Mouse (Mus musculus) cerebellum, adult 8-10 months (tissue): ENCODE measurements around the gene Gm20388.
"Not testable (repeated sequence)": the region's sequence is repeated elsewhere in the genome, so short reads cannot be mapped to it uniquely, and the experiment has no call there.

Experiments used
- DNase-seq: peaks from one replicate; pipeline ENCODE4 v3.0.0; 2022

The Gm20388 gene

DNA sequence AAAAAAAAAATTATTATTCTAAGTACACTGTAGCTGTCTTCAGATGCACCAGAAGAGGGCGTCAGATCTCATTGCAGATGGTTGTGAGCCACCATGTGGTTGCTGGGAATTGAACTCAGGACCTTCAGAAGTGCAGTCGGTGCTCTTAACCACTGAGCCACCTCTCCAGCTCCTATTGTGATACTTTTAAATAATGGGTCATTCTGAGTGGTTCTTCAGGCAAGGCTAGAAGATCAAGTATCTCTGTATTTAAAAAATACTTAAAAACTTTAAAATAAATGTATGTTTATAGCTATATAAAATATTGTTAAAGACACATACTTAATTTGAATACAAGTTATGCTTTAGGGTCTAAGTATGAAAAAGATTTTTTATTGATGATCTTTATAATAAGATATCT lies 4115.6 kb downstream of the Gm20388 start:
- DNase-seq: not testable (repeated sequence)

DNA sequence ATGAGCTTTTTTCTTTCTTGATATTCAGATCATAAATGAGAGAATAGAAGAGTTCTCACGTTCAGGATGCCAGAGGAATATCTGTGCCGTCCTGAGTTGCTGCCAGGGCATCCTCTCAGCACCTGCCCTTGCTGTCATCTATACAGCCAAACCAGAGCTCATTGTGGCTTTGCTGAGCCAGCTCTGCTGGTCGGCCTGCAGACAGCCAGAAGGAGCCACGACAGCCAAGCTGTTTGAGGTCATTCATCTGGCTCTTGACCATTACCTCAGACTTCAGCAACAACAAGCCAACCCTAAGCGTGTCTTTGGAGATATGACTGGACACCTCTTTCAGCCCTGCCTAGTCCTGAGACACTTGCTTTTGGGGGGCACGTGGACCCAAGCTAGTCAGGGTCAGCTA lies 4117.2 kb downstream of the Gm20388 start:
- DNase-seq: peak; percentile 38

DNA sequence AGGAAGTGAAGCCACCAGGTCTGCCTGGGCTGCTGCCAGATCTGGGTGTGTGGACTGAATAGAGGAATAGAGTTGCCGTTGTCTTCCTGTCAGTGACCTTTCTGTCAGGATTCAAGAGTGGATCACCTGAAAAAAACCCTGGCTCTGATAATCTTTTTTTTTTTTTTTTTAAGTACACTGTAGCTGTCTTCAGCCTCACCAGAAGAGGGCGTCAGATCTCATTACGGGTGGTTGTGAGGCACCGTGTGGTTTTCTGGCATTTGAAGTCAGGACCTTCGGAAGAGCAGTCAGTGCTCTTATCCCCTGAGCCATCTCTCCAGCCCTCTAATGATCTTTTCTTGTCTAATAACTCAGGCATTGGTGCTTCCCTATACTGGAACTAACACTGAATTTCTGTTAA lies 4122.8 kb downstream of the Gm20388 start:
- no peak for DNase-seq

DNA sequence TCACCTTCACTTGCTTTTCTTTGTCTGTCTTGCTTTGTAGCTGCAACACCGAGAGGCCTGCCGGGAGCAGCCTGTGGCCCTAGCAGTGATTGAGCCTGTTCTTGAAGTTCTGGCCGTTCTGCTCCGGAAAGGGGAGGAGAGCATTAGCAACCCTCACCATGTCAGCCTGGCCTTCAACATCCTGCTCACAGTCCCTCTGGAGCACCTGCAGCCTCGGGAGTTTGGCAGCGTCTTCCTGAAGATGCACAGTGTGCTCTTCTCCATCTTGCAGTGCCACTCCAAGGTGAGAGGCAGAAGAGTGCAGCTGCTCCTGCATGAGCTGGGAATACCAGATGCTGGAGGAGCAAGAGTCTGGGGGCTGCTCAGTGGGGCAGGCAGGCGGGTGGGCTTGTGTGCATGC lies 4127.5 kb downstream of the Gm20388 start:
- no peak for DNase-seq

DNA sequence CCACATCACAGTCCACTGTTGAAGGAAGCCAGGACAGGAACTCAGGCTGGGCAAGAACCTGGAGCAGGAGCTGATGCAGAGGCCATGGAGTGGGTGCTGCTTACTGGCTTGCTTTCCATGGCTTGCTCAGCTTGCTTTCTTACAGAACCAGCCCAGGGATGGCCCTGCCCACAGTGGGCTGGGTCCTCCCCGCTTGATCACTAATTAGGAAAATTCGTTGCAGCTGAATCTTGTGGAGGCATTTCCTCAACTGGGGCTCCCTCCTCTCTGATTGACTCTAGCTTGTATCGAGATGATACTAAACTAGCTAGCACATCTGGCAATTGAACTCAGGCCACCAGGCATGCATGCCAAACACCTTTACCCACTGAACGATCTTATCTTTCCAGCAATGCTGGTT lies 4128.7 kb downstream of the Gm20388 start:
- DNase-seq: no peak

DNA sequence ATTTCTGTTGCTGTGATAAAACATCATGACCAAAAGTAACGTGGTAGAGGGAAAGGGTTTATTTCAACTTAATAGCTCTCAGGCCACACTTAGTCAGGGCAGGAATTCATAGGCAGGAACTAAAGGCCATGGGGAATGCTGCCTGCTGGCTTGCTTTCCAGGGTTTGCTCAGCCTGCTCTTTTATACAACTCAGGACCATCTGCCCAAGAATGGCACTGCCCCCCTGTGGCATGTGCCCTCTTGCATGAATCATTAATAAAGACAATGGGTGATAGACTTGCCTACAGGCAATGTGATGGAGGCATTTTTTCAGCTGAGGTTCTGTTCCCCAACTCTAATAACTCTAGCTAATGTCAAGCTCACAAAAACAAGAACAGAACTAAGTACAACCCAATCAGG lies 4131.6 kb downstream of the Gm20388 start:
- no peak for DNase-seq

DNA sequence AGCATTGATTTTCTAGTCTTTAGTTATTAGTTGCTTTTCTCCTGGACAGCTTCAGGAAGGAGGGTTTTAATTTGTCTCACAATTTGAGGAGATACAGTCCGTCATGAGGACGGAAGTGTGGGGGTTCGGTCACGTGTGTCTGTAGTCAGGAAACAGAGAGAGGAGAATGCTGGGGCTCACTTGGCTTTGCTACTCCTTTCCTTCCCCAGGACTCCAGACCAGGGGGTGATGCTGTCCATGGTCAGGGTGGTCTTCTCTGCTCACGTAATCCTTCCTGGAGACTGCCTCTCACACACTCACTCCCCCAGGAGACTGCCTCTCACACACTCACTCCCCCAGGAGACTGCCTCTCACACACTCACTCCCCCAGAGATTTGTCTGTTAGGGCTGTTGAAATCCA lies 4133.8 kb downstream of the Gm20388 start:
- no peak for DNase-seq

DNA sequence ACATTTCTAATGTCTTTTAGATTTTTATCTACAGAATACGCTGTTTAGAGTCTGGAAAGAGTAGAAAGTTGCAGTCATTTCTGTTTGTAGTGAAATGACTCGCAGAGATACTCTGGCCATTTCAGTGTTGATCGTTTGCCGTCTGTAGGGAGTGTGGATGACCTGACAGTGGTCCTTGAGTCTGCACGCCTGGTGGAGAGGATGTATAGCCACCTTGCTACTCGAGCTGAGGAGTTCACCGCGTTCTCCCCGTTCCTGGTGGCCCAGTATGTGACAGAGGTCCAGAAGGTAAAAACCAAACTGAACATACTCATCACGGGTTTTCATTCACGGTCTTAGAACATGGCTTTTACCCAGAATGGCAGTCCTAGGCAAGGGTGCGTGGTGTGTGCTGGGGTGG lies 4134.3 kb downstream of the Gm20388 start:
- DNase-seq: no peak

DNA sequence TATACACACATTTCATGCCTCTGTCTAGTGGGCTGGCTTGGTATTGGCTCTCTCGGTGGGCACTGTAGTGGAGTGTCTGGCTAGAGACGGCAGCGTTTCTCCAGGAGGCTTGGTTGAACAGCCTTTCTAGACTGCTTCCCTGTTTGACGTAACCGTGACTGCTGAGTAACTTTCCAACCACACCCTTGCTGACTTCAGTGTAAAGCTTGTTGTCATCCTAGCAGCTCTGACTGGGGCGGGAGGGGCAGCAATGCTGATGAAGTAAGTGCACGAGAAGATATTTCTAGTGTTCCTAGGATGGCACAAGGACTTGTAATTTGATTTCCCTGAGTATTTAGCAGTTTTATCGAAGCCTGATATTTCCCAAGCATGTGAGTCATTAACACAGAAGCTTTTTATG lies 4135.2 kb downstream of the Gm20388 start:
- DNase-seq: no peak

DNA sequence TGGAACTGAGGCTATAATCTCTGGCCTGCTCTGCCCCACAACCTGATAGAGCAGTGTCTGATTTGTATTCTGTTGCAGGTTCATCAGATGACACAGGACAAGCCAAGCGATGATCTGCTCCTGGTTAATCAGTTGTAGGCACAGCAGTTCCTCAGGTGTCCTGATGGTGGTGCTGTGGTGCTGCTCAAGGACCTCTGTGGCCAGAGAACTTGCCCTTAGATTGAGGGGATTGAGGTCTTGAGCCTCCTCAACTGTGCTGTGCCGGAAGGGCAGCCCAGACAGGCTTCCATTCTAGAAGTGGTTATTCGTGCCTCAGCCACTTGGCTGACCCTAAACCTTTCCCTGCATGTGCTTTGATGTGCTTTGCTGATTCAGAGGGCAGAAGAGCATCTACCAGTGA lies 4141.5 kb downstream of the Gm20388 start:
- DNase-seq: peak; percentile 75

DNA sequence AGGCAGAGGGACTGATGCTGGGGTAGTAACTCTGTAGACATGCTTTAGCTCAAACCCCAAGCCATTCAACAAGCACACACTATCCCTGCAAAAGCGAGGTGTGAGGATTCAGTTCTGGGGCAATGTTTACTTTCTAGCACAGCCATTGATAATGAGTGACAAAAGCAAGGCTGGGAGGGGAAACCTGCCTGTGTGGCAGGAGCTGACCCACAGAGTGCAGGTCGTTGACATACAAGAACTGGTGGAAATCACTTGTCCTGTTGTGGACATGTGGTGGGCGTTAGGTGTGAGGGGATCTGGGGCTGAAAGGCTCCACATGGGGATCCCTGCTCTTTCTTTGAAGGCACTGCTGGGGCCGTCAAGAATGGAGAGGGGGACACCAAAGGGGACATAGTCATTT lies 4141.9 kb downstream of the Gm20388 start:
- DNase-seq: no peak

DNA sequence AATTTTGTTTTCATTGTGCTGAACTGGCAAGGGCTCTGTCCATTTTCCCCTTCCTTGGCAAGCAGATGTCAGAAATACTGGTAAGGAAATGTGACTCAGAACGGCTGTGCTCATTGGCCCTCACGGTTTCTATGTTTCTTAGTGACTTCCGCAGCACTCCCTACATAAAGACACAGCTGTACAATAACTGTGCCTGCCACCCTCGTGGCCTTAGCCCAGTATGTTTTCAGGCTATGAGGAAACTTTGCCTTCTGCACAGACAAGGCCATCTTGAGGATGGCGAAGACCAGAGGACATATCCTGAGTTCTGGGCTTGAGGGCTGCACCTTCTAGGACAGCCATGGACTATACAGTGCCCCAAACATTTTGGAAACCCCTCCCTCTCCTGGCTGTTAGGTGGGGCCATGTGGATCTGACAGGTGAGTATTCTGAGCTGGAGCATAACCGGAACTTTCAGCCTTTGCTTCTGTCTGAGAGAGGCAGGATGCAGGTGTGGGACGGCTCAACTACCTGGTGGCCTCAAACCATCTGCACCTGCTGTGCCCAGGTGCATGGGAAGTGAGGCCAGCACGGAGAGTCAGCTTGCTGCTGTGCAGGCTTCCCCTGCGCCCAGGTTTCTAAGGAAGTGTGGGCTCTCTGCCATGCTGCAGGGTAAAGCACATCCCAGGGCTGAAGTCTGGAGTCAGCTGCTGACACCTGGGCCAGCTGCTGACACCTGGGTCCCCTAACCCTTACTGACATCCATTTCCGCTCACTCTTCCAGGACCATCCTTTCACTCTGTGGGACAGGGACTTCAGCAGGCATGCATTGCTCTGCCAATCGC lies 4146.4 kb downstream of the Gm20388 start:
- no peak for DNase-seq

DNA sequence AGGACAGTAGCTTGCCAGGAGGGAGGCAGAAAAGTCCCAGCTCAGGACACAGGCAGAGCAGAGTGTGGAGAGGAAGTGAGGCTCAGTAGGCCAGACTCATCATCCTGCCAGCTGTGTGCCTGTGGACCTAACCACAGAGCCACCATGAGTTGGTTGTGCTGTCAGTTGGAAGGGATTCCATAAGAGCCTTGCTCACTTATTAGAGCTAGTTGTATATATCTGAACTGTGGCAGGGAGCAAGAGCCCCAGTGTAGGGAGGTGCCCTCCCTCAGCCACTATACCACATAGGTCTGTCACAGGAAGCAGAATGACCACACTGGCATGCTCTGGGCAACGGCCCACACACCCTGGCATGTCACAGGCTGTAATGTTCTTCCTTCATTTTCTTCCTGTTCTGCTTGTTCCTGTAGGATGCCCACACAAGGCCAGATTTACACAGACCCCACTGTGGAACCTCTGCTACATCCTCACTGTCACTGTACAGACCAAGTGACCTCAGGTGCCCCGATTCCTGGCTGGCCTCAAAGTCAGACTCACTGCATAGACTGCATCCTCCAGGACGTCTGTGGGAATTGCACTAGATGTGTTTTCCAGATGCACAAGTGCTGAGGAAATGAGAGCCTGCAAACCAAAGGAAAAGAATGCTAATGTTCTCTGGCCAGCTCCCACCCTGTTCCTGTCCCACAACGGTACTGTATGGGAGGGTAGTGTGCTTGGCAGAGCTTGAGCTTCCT lies 4155.9 kb downstream of the Gm20388 start:
- DNase-seq: no peak

DNA sequence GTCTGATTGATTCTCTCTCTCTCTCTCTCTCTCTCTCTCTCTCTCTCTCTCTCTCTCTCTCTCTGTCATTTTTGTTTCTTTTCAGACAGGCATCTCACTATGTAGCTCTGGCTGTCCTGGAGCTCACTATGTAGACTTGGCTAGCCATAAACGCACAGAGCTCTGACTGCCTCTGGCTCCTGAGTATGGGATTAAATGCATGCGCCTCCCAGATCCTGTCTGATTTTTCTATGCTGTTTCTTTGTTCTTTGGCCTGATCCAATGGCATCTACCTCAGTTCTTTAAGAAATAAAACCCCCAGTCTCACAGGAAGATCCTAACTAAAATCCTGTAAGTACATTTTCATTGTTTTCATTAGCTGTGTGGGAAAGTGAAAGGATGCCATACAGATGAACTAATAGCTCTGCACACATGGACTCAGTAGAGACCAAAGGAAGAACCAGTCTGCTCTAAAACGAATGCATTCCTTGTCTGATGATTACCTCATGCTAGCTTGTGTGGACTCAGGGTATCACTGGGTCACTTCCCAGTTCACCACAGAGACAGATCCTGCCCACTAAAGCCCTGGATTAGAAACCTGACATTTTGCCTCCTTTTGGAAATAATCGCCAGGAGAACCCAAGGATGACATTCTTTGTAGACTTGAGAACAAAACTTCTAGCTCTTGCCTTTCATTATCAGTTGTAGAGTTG lies 4156.6 kb downstream of the Gm20388 start:
- DNase-seq: no peak

DNA sequence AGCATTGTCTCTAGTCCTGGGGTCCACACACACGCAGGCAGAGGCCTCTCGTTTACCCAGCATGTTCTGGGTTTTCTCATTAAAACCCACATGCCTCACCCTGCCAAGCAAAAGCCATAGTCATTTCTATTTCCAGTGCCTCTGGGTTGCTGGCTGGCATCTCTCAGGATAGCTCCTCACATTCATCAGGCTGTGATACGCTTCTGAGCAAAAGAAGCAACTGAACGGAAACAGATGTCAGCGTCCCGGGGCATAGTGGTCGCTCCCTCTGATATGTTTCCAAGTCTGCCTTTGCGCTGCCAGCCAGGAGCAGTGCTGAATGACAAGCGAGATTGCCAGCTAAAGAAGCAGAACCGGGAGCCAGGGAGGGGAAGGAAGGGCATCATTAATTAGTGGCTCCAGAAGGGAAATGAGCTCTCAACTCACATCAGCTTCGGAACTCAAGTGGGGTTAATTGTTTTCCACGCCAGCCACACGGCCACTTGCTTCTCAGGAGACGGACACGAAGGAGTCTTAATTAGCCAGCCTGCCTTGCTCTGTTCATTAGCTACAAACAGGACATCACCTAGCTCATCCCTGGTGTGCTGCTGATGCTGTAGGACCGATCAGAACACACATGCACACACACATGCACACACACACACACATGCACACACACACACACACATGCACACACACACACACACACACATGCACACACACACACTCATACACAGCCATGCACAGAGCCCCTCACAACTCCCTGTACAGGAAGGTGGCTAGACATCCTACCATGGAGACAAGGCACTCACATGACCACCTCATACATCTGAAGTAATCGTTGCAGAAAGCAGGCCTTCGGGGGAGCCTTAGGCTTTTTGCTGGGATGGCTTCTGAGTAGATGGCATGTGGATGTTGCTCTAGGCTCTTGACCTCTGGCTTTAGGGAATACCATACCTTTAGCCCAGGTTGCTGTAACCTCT lies 4160.0 kb downstream of the Gm20388 start:
- no peak for DNase-seq

DNA sequence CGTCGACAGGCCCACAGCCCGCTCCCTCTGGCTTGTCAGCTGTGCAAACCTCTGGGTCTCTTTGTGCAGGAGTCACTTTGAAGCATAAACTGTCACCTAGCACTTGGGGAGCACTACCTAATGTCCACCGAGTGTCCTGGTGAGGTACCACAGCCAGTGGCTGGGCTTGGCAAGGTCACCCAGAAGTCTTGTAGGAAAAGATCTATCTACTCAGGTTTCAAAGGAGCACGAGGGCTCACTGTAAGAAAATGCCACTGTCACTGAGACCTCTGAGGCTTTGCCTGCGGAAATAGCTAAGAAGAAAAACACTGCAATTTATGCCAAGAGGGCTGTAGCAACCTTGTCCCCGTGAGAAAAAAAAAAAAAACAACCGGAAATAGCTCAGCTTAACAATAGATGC lies 4165.3 kb downstream of the Gm20388 start:
- no peak for DNase-seq

DNA sequence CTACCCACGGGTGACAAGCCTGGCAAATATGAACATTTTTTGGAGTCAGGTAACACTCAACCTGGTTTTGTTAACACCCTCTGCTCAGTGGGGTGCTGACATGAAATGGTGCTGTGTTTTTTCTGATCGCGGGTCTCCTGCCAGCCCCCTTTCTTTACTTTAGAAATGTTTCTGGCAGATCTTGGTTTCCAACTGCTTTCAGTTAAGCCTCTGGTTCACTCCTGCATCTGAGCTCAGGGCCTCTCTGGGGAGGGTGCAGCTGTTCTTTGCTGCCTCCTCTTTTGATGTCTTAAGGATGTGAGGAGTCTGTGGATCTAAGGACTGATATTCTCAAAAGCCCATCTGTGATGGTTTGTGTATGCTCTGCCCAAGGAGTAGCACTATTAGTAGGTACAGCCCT lies 4165.8 kb downstream of the Gm20388 start:
- no peak for DNase-seq

DNA sequence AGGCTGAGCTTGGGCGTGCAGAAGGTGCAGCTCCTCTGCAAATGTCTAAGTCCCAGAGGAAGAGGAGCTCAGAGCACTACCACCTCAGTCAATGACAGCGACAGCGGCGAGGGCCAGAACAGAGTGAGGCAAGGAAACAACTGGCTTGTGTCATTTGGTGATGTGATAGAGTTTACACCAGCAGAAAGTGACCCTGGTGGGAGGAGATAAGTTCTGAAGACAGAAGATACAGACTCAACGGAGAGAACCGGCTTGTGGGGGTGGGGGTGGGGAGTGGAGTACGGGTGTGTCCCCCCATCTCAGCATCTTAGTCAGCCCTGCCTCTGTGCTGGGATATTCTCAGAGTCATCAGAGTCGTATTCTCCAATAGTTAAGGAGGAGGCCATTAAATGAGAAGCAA lies 4166.7 kb downstream of the Gm20388 start:
- no peak for DNase-seq

DNA sequence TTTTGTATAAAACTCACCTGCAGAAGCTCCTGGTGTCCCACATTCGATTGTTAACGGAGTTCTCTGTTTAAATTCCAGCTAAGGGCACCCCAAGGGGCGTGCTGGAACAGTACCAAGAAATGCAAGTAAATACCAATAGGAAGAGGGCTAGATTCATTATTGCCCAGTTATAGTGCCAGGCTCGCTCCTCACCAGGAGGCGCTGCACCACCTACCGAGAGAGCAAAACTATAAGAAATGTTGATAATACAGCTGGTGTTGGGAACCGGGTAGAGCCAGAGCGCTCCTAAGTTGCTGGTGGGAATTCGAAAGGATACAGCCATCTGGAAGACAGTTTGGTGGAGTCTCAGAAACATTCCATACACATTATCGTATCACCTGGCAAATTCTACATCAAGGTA lies 4167.4 kb downstream of the Gm20388 start:
- no peak for DNase-seq

DNA sequence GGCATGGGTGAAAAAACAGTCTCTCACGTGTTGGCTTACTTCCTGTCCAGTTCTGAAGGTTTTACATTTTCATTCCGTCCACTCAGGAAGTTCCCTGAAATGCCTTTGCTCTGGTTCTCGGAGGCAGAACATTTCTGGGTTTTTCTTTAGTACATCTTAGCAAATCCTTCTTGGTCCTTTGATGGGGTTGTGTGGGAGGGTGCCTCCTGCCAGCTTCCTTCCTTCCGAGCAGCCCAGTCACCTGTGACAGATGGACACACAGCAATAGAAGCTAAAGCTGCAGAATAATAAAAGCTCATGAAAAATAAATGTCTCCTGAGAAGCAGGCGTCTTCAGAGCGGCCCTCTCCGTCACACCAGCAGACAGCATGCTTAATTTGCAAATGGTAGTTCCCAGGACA lies 4168.3 kb downstream of the Gm20388 start:
- DNase-seq: no peak

DNA sequence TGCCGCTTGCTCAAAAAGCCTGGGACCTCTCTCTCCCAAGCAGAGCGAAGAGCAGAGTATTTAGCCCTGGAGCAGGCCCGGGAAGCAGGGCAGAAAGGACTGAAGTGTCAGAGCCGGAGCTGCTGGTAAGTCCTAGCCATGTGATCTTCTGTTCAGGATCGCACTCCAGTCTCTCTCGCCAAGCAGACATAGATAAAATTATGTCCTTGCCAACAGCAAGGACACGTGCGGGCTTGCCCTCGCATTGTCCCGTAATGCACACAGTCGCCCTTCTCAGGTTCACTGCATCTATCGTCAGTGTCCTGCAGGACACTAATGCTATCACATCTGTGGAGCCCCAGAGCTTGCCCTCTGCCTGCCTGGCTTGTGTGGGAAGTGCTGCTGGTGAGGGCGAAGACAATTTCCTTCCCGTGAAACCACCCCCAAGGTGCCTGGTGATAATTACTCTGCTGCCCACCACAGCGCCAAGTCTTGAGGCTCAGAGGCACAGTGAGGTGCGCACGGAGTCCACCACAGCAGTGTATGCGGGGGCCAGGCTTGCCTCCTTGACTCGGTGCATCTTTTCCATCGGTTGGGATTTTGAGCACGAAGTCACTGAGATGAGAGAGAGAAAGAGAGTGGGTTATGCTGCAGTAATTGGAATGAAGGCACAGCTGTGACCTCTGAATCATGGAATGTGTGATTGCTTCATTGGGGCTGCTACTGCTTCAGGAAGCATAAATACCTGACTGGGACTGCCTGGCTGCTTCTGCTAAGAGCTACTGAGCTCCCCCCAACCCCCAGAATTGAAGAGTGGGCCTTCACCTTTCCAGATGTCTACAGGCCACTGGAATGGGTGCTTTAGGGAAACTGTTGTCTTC lies 4170.1 kb downstream of the Gm20388 start:
- DNase-seq: no peak

DNA sequence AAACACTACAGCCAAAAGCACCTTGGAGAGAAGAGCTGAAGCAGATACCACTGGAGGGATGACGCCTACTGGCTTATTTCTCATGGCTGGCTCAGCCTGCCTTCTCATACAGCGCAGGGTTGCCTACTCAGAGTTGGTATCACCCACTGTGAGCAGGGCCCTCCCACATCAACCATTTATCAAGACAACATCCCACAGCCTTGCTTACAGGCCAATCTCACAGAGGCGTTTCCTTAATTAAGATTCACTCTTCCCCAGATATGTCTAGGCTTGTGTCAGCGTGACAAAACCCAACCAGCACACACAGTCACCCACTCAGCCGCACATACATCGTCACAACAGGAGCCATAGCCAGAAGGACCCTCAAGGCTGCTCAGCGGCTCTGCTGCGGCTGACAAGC lies 4172.0 kb downstream of the Gm20388 start:
- DNase-seq: no peak
